Mouse (Mus musculus): ENCODE measurements around the gene Gm42715. TPM values are rescaled to one million over a fixed set of nuclear protein-coding genes. Genes with fewer than 3 reads are reported as not detected.

Gm42715 gene
- polyA plus RNA-seq, 1 experiment from 2014 or later = 8.7 TPM

- peak within 1 kb of the TSS; percentile 96 for H3K4me2 ChIP-seq (ENCODE audit: low read depth, low read length)
- peak within 1 kb of the TSS; percentile 82 for H3K27ac ChIP-seq (ENCODE audit: low read length)
- H3K9ac ChIP-seq (ENCODE audit: low read length) = peak within 1 kb of the TSS; percentile 85
- peak; percentile 97 for ATAC-seq (replicated peaks; ENCODE audit: extremely low read depth, insufficient read depth, low FRiP score)
- H3K4me1 ChIP-seq (ENCODE audit: control insufficient read depth, insufficient read depth, low read length) = peaks cover 21% of the 10 kb centered on the region
- peaks cover 34% of the 10 kb centered on the region for H3K36me3 ChIP-seq (ENCODE audit: control insufficient read depth, insufficient read depth)
- H3K27me3 ChIP-seq (ENCODE audit: control insufficient read depth, insufficient read depth, low read length) = no peaks in the 10 kb centered on the region
- under 1% methylated on average over 50 of the region's 50 CpGs for WGBS
- H3K4me3 ChIP-seq (ENCODE audit: low read length) = peak within 1 kb of the TSS; percentile 79
- H3K9me3 ChIP-seq (replicated peaks; ENCODE audit: control insufficient read depth, low read length) = no peaks in the 10 kb centered on the region
Measured at GRCm38 (mm10) chr7:127588011-127588871, 68.9 kb downstream of the Gm42715 start, which contains the start of the genes Ccdc189 and Rnf40. Gene Ccdc189, minus strand, starts transcription at chr7:127588595. Gene Rnf40, plus strand, starts transcription at chr7:127588767.

GRCm38 (mm10) chr7:127588901-127589300 lies 69.5 kb downstream of the Gm42715 start:
- H3K9me3 ChIP-seq (replicated peaks; ENCODE audit: control insufficient read depth, low read length) = no peaks in the 10 kb centered on the region
- H3K4me1 ChIP-seq (ENCODE audit: control insufficient read depth, insufficient read depth, low read length) = peaks cover 21% of the 10 kb centered on the region
- H3K36me3 ChIP-seq (ENCODE audit: control insufficient read depth, insufficient read depth) = peaks cover 34% of the 10 kb centered on the region
- peak overlapping the region; percentile 78 for H3K4me2 ChIP-seq (ENCODE audit: low read depth, low read length)
- WGBS = 4% methylated on average over 29 of the region's 29 CpGs
- H3K9ac ChIP-seq (ENCODE audit: low read length) = peak overlapping the region; percentile 85
- H3K27me3 ChIP-seq (ENCODE audit: control insufficient read depth, insufficient read depth, low read length) = no peaks in the 10 kb centered on the region
- peak overlapping the region; percentile 79 for H3K4me3 ChIP-seq (ENCODE audit: low read length)
- peak overlapping the region; percentile 54; the same call in 1 of the 2 replicates for H3K27ac ChIP-seq (ENCODE audit: low read length)
- ATAC-seq (replicated peaks; ENCODE audit: extremely low read depth, insufficient read depth, low FRiP score) = 0 out of 2 replicates have a peak, but pooled peaks have one; percentile 0

- Histone ChIP-seq H3K27me3 (ENCODE audit: control insufficient read depth, insufficient read depth, low read length) (no peaks in the 10 kb centered on the region), H3K4me3 (ENCODE audit: low read length) (peak overlapping the region; percentile 79; the same call in 1 of the 2 replicates), H3K9me3 (replicated peaks; ENCODE audit: control insufficient read depth, low read length) (no peaks in the 10 kb centered on the region), H3K9ac (ENCODE audit: low read length) (no peak overlapping the region), H3K36me3 (ENCODE audit: control insufficient read depth, insufficient read depth) (peaks cover 41% of the 10 kb centered on the region), H3K27ac (ENCODE audit: low read length) (no peak overlapping the region), H3K4me1 (ENCODE audit: control insufficient read depth, insufficient read depth, low read length) (peaks cover 21% of the 10 kb centered on the region), H3K4me2 (ENCODE audit: low read depth, low read length) (peak overlapping the region; percentile 78)
- no peak for ATAC-seq (replicated peaks; ENCODE audit: extremely low read depth, insufficient read depth, low FRiP score)
- 89% methylated on average over 9 of the region's 9 CpGs for WGBS
Measured at GRCm38 (mm10) chr7:127589637-127590036, 70.3 kb downstream of the Gm42715 start.

GRCm38 (mm10) chr7:127591108-127591507 lies 71.7 kb downstream of the Gm42715 start:
- Histone ChIP-seq H3K4me1 (ENCODE audit: control insufficient read depth, insufficient read depth, low read length) (peaks cover 21% of the 10 kb centered on the region), H3K4me3 (ENCODE audit: low read length) (0 out of 2 replicates have a peak overlapping the region, but pooled peaks have one; percentile 10), H3K4me2 (ENCODE audit: low read depth, low read length) (0 out of 2 replicates have a peak overlapping the region, but pooled peaks have one; percentile 7), H3K27ac (ENCODE audit: low read length) (no peak overlapping the region), H3K27me3 (ENCODE audit: control insufficient read depth, insufficient read depth, low read length) (no peaks in the 10 kb centered on the region), H3K9me3 (replicated peaks; ENCODE audit: control insufficient read depth, low read length) (no peaks in the 10 kb centered on the region), H3K9ac (ENCODE audit: low read length) (no peak overlapping the region), H3K36me3 (ENCODE audit: control insufficient read depth, insufficient read depth) (peaks cover 55% of the 10 kb centered on the region)
- WGBS = 67% methylated on average over 10 of the region's 10 CpGs
- ATAC-seq (replicated peaks; ENCODE audit: extremely low read depth, insufficient read depth, low FRiP score) = no peak

- no peak overlapping the region for H3K4me2 ChIP-seq (ENCODE audit: low read depth, low read length)
- no peaks in the 10 kb centered on the region for H3K9me3 ChIP-seq (replicated peaks; ENCODE audit: control insufficient read depth, low read length)
- no peak overlapping the region for H3K27ac ChIP-seq (ENCODE audit: low read length)
- H3K4me3 ChIP-seq (ENCODE audit: low read length) = no peak overlapping the region
- H3K36me3 ChIP-seq (ENCODE audit: control insufficient read depth, insufficient read depth) = peaks cover 69% of the 10 kb centered on the region
- peaks cover 16% of the 10 kb centered on the region for H3K4me1 ChIP-seq (ENCODE audit: control insufficient read depth, insufficient read depth, low read length)
- ATAC-seq (replicated peaks; ENCODE audit: extremely low read depth, insufficient read depth, low FRiP score) = no peak
- WGBS = 87% methylated on average over 14 of the region's 14 CpGs
- no peaks in the 10 kb centered on the region for H3K27me3 ChIP-seq (ENCODE audit: control insufficient read depth, insufficient read depth, low read length)
- H3K9ac ChIP-seq (ENCODE audit: low read length) = no peak overlapping the region
Measured at GRCm38 (mm10) chr7:127592575-127592974, 73.2 kb downstream of the Gm42715 start.

- peaks cover 90% of the 10 kb centered on the region for H3K36me3 ChIP-seq (ENCODE audit: control insufficient read depth, insufficient read depth)
Measured at GRCm38 (mm10) chr7:127596747-127597146, 77.4 kb downstream of the Gm42715 start.

GRCm38 (mm10) chr7:127600612-127601011 lies 81.2 kb downstream of the Gm42715 start:
- Histone ChIP-seq H3K27ac (ENCODE audit: low read length) (no peak overlapping the region), H3K9me3 (replicated peaks; ENCODE audit: control insufficient read depth, low read length) (no peaks in the 10 kb centered on the region), H3K4me3 (ENCODE audit: low read length) (no peak overlapping the region), H3K36me3 (ENCODE audit: control insufficient read depth, insufficient read depth) (peaks cover 68% of the 10 kb centered on the region), H3K4me1 (ENCODE audit: control insufficient read depth, insufficient read depth, low read length) (no peaks in the 10 kb centered on the region), H3K9ac (ENCODE audit: low read length) (no peak overlapping the region), H3K4me2 (ENCODE audit: low read depth, low read length) (no peak overlapping the region), H3K27me3 (ENCODE audit: control insufficient read depth, insufficient read depth, low read length) (no peaks in the 10 kb centered on the region)
- WGBS = 94% methylated on average over 7 of the region's 7 CpGs
- no peak for ATAC-seq (replicated peaks; ENCODE audit: extremely low read depth, insufficient read depth, low FRiP score)

More at GRCm38 (mm10) chr7:127596747-127597146, 77.4 kb downstream of the Gm42715 start:
- no peak overlapping the region for H3K9ac ChIP-seq (ENCODE audit: low read length)
- H3K4me1 ChIP-seq (ENCODE audit: control insufficient read depth, insufficient read depth, low read length) = no peaks in the 10 kb centered on the region
- H3K27ac ChIP-seq (ENCODE audit: low read length) = no peak overlapping the region
- 94% methylated on average over 17 of the region's 17 CpGs for WGBS
- no peaks in the 10 kb centered on the region for H3K27me3 ChIP-seq (ENCODE audit: control insufficient read depth, insufficient read depth, low read length)
- no peak overlapping the region for H3K4me2 ChIP-seq (ENCODE audit: low read depth, low read length)
- no peak for ATAC-seq (replicated peaks; ENCODE audit: extremely low read depth, insufficient read depth, low FRiP score)
- no peak overlapping the region for H3K4me3 ChIP-seq (ENCODE audit: low read length)
- no peaks in the 10 kb centered on the region for H3K9me3 ChIP-seq (replicated peaks; ENCODE audit: control insufficient read depth, low read length)

GRCm38 (mm10) chr7:127601735-127602134 lies 82.4 kb downstream of the Gm42715 start:
- Histone ChIP-seq H3K27ac (ENCODE audit: low read length) (no peak overlapping the region), H3K4me2 (ENCODE audit: low read depth, low read length) (no peak overlapping the region), H3K4me1 (ENCODE audit: control insufficient read depth, insufficient read depth, low read length) (no peaks in the 10 kb centered on the region), H3K36me3 (ENCODE audit: control insufficient read depth, insufficient read depth) (peaks cover 57% of the 10 kb centered on the region), H3K27me3 (ENCODE audit: control insufficient read depth, insufficient read depth, low read length) (no peaks in the 10 kb centered on the region), H3K9ac (ENCODE audit: low read length) (no peak overlapping the region), H3K4me3 (ENCODE audit: low read length) (no peak overlapping the region), H3K9me3 (replicated peaks; ENCODE audit: control insufficient read depth, low read length) (no peaks in the 10 kb centered on the region)
- no peak for ATAC-seq (replicated peaks; ENCODE audit: extremely low read depth, insufficient read depth, low FRiP score)
- WGBS = 81% methylated on average over 4 of the region's 4 CpGs

GRCm38 (mm10) chr7:127602903-127603302 lies 83.5 kb downstream of the Gm42715 start:
- Histone ChIP-seq H3K4me2 (ENCODE audit: low read depth, low read length) (no peak overlapping the region), H3K36me3 (ENCODE audit: control insufficient read depth, insufficient read depth) (peaks cover 52% of the 10 kb centered on the region), H3K9ac (ENCODE audit: low read length) (no peak overlapping the region), H3K4me1 (ENCODE audit: control insufficient read depth, insufficient read depth, low read length) (no peaks in the 10 kb centered on the region), H3K4me3 (ENCODE audit: low read length) (no peak overlapping the region), H3K27me3 (ENCODE audit: control insufficient read depth, insufficient read depth, low read length) (no peaks in the 10 kb centered on the region), H3K27ac (ENCODE audit: low read length) (no peak overlapping the region), H3K9me3 (replicated peaks; ENCODE audit: control insufficient read depth, low read length) (no peaks in the 10 kb centered on the region)
- ATAC-seq (replicated peaks; ENCODE audit: extremely low read depth, insufficient read depth, low FRiP score) = no peak
- 86% methylated on average over 2 of the region's 2 CpGs for WGBS
